Mouse (Mus musculus) kidney, postnatal 0 days (tissue): ENCODE measurements around the gene Dtd1. TPM values are rescaled to one million over a fixed set of nuclear protein-coding genes. Genes with fewer than 3 reads are reported as not detected.
A peak's percentile ranks its signal among the peaks of the same experiment; 100 is the strongest.

ENCODE experiments used
- ATAC-seq: fragments of 200-750 bp; cut with Nextera tagmentation; replicated peaks from 2 replicates; pipeline ENCODE4 v1.8.0; 2017; ENCODE audit warnings: low read depth, moderate number of reproducible peaks, moderate TSS enrichment, moderate library complexity; ENCODE audit not compliant: low FRiP score
- DNase-seq: peaks from one replicate; pipeline ENCODE4 v3.0.0-alpha.2; 2016; ENCODE audit warnings: low spot score
- H3K27ac ChIP-seq: fragments of 300-500 bp; sonication (generic); 2 replicates; pipeline ENCODE4 v1.5.1; 2014; ENCODE audit warnings: mild to moderate bottlenecking
- H3K27me3 ChIP-seq: fragments of 300-500 bp; sonication (generic); 2 replicates; pipeline ENCODE4 v1.6.1; 2014; ENCODE audit warnings: low read length, mixed read lengths; ENCODE audit not compliant: insufficient read depth
- H3K36me3 ChIP-seq: fragments of 300-500 bp; sonication (generic); 2 replicates; pipeline ENCODE4 v1.6.1; 2014; ENCODE audit warnings: low read length, mixed read lengths; ENCODE audit not compliant: insufficient read depth
- H3K4me1 ChIP-seq: fragments of 300-500 bp; sonication (generic); replicated peaks from 2 replicates; pipeline ENCODE4 v1.6.1; 2014; ENCODE audit warnings: antibody characterized with exemption, low read length, mixed read lengths; ENCODE audit not compliant: insufficient read depth
- H3K4me2 ChIP-seq: fragments of 300-500 bp; sonication (generic); 2 replicates; pipeline ENCODE4 v1.6.1; 2014; ENCODE audit warnings: mild to moderate bottlenecking, low read length, moderate library complexity, mixed read lengths
- H3K4me3 ChIP-seq: fragments of 300-500 bp; sonication (generic); replicated peaks from 2 replicates; pipeline ENCODE4 v1.5.1; 2014; ENCODE audit warnings: low read depth, low read length
- H3K9ac ChIP-seq: fragments of 300-500 bp; sonication (generic); 2 replicates; pipeline ENCODE4 v1.6.1; 2014; ENCODE audit warnings: low read depth, low read length
- H3K9me3 ChIP-seq: fragments of 300-500 bp; sonication (generic); replicated peaks from 2 replicates; pipeline ENCODE4 v1.6.1; 2016; ENCODE audit warnings: low read length, inconsistent platforms, mixed read lengths
- CTCF ChIP-seq: IDR thresholded peaks from 2 replicates; pipeline ENCODE4 v1.5.1; 2016; ENCODE audit warnings: antibody characterized with exemption, low read depth, mild to moderate bottlenecking, moderate library complexity
- WGBS: fragments of 180-500 bp; shearing (Covaris S2); extraction: QIAGEN DNeasy Blood & Tissue Kit; methylation state at CpG from one replicate; pipeline ENCODE4 v1.1.7; 2014; 5-methylcytosine and 5-hydroxymethylcytosine counted together
- polyA plus RNA-seq: library from polyadenylated mRNA; unstranded; fragments of >200 nt; fragmentation: Nextera tagmentation; extraction: Ambion mirVana; gene quantifications from 2 replicates; pipeline ENCODE4 v1.2.1, GENCODE M21; 2015

The Dtd1 gene
- 55.3 and 59.9 TPM in 2 replicates for polyA plus RNA-seq

DNA sequence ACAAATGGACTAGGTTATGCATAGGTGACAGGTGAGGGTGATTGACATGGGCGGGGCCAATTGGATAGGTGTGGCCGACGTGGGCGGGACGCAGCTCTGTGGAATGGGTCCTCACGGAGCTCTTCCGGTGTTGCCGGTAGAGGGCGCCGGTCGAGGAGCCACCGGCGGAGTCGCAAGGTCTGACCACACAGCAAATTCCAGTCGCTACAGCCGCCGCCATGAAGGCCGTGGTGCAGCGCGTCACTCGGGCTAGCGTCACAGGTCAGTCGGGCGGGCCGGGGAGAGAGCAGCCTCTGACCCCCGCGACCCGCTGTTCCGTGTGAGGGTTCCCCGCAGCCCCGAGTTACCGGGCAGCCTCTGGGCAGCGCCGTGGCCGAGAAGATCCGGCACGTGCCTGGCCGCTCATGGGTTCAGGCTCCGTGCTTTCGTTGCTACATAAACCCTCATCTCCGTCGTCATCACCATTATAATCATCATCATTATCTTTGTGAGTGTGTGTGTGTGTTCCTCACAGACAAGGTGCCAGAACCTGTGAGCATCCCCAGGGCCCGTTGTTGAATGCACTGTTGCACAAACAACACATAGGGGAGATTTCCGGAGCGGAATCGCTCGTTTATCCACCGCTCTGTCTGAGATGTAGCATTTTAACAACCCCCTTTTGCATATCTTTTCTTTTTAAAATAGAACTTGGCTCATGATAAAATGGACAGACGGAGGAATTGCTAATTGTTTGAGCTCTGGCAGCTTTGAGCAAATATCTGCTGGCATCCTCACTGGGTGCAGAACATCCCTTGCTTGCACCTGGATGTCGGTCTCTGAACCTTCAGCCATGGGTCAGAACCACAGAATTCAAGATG lies at the start of gene Dtd1:
TSS of gene Dtd1 (plus strand) at position 67 of the 857 bp plus-strand sequence.
- H3K4me3 ChIP-seq, result peak within 1 kb of the TSS; percentile 50
- H3K9ac ChIP-seq, result peak within 1 kb of the TSS; percentile 64
- ATAC-seq (peak; percentile 97), DNase-seq (peak; percentile 92)
- H3K36me3 ChIP-seq, result no peaks in the 10 kb centered on the region
- WGBS, result 2% methylated on average over 50 of the region's 50 CpGs
- H3K27ac ChIP-seq, result no peak within 1 kb of the TSS
- no peaks in the 10 kb centered on the region for H3K27me3 ChIP-seq
- H3K9me3 ChIP-seq, result no peaks in the 10 kb centered on the region
- TF ChIP-seq CTCF, result peak; percentile 85
- peak within 1 kb of the TSS; percentile 61 for H3K4me2 ChIP-seq
- H3K4me1 ChIP-seq, result peaks cover 3% of the 10 kb centered on the region; the same call in 1 of the 2 replicates

DNA sequence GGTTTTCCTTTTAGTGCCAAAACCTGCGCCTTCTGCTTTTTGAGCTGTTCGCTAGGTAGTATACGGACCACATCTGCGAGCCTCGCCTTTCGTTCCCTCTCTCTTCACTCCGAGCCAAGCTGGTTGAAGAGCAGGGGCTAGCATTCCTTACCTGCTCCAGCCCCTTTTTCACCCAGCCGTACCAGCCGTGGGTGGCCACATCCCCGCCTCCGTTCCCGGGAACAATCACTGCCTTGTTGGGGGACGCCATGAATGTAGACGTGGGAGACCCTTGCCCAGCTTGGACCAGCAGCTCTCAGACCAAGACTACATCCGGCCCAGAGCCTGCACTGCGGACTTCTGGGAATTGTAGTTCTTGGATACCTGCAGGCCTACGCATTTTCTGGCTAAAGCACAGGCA lies 49.2 kb upstream of the Dtd1 start, which contains the start of gene Rbbp9:
TSS of gene Rbbp9 (minus strand) at position 341 of the 400 bp plus-strand sequence.
- ATAC-seq, result peak; percentile 88
- peak; percentile 89 for DNase-seq
- peak within 1 kb of the TSS; percentile 43 for H3K27ac ChIP-seq
- H3K4me3 ChIP-seq, result peak within 1 kb of the TSS; percentile 70
- H3K9me3 ChIP-seq, result no peaks in the 10 kb centered on the region
- H3K9ac ChIP-seq, result peak within 1 kb of the TSS; percentile 61
- H3K36me3 ChIP-seq, result 0 out of 2 replicates have a peak, but pooled peaks cover 5% of the 10 kb centered on the region
- TF ChIP-seq CTCF, result no peak
- H3K4me1 ChIP-seq, result 0 out of 2 replicates have a peak, but pooled peaks cover 4% of the 10 kb centered on the region
- no peaks in the 10 kb centered on the region for H3K27me3 ChIP-seq
- under 1% methylated on average over 17 of the region's 17 CpGs for WGBS
- H3K4me2 ChIP-seq, result peak within 1 kb of the TSS; percentile 53

DNA sequence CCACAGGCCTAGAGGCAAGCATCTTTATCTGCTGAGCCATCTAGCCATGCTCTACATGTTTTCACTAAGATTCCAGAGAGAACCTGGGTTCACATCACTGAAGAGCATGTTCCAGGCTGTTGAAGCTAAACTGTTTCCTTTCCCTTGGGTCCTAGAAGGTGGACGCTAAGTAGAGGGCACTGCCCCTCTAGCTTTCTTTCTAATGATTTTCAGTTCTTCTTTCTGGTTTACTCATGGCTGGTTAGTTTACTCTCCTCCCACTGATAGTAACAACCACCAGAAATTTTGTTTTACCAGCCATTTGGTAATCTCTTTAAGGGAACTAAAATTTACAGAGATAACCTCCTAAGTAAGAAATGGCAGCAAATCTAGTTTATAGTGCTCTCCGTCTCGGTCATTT lies 45.8 kb upstream of the Dtd1 start:
- no peak overlapping the region for H3K9ac ChIP-seq
- H3K4me1 ChIP-seq, result peaks cover 11% of the 10 kb centered on the region
- ATAC-seq (no peak), DNase-seq (no peak)
- no peak overlapping the region for H3K27ac ChIP-seq
- 93% methylated on average over 3 of the region's 3 CpGs for WGBS
- no peaks in the 10 kb centered on the region for H3K27me3 ChIP-seq
- TF ChIP-seq CTCF, result no peak
- H3K9me3 ChIP-seq, result no peaks in the 10 kb centered on the region
- H3K4me3 ChIP-seq, result no peak overlapping the region
- H3K36me3 ChIP-seq, result no peaks in the 10 kb centered on the region
- no peak overlapping the region for H3K4me2 ChIP-seq

GRCm38 (mm10) chr2:144555286-144555819 lies 44.3 kb upstream of the Dtd1 start:
- no peaks in the 10 kb centered on the region for H3K36me3 ChIP-seq
- peak overlapping the region; percentile 91 for H3K27ac ChIP-seq
- H3K9ac ChIP-seq, result peak overlapping the region; percentile 66
- ATAC-seq (0 out of 2 replicates have a peak, but pooled peaks have one; percentile 8), DNase-seq (peak; percentile 76)
- H3K4me3 ChIP-seq, result peak overlapping the region; percentile 56
- H3K9me3 ChIP-seq, result no peaks in the 10 kb centered on the region
- 1% methylated on average over 14 of the region's 14 CpGs for WGBS
- peak overlapping the region; percentile 69 for H3K4me2 ChIP-seq
- H3K4me1 ChIP-seq, result peaks cover 11% of the 10 kb centered on the region
- no peak for TF ChIP-seq CTCF
- no peaks in the 10 kb centered on the region for H3K27me3 ChIP-seq

GRCm38 (mm10) chr2:144555820-144556552 lies 43.7 kb upstream of the Dtd1 start, which contains the start of gene Sec23b:
Gene Sec23b (plus strand): TSS chr2:144556229.
- Histone ChIP-seq H3K27me3 (no peaks in the 10 kb centered on the region), H3K27ac (peak within 1 kb of the TSS; percentile 91), H3K4me1 (peaks cover 11% of the 10 kb centered on the region), H3K4me2 (peak within 1 kb of the TSS; percentile 69), H3K9me3 (no peaks in the 10 kb centered on the region), H3K9ac (peak within 1 kb of the TSS; percentile 66), H3K4me3 (peak within 1 kb of the TSS; percentile 56), H3K36me3 (no peaks in the 10 kb centered on the region)
- TF ChIP-seq CTCF, result no peak
- WGBS, result under 1% methylated on average over 44 of the region's 44 CpGs
- DNase-seq, result peak; percentile 98
- ATAC-seq, result peak; percentile 98

- Histone ChIP-seq H3K36me3 (peaks cover 53% of the 10 kb centered on the region), H3K4me1 (no peaks in the 10 kb centered on the region), H3K9ac (no peak overlapping the region), H3K27me3 (no peaks in the 10 kb centered on the region), H3K4me3 (no peak overlapping the region), H3K9me3 (no peaks in the 10 kb centered on the region), H3K27ac (no peak overlapping the region), H3K4me2 (no peak overlapping the region)
- ATAC-seq, result no peak
- 83% methylated on average over 4 of the region's 4 CpGs for WGBS
- peak; percentile 45 for TF ChIP-seq CTCF
- DNase-seq, result no peak
Observed at GRCm38 (mm10) chr2:144588723-144589122, 11.0 kb upstream of the Dtd1 start.
